Mouse (Mus musculus) spleen, embryonic (tissue): ENCODE measurements around the gene Vmn2r93.

Experiments used
- CTCF ChIA-PET: fragments of 350-600 bp; sonication (Branson Sonifier 250); formaldehyde crosslinking; loops from one replicate; lab custom pipeline; 2022; lab: Charles Lee

The Vmn2r93 gene

DNA sequence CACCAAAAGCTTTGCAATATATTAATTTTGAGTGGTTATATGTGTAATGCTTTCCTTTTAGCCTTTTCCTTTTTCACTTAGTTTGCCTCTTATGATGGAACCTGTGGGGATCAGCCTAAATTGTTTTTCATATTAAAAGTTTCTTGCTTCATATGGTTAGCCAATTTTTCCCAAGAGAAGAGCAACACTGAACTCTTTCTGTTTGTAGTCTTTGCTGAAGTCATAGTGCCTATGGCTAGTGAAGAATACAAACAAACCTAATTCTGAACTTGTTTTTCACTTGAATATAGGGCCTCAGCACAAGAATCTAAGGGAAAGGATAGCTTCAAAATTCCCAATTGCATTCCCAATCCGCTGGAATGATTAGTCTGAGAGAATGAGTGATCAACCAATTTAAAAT, at the start of gene Vmn2r93:
Gene Vmn2r93, plus strand, starts transcription at position 301 of the 400 bp plus-strand sequence.
- CTCF ChIA-PET: no interaction called here

DNA sequence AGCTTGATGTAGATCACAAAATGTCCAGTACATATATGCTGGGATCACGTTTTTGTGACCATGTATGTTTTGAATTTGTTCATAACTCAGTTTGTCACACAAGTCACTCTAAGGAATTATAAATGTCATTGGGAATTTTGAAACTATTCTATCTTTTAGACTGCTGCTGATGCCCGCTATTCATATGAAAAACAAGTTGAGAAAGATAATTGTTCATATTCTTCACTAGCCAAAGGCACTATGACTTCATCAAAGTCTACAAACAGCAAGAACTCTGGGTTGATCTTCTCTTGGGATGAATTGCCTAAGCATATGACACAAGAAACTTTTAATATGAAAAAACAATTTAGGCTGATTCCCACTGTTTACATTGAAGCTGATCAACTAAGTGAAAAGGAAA, 20.2 kb upstream of the Vmn2r93 start, which contains the start of gene Vmn2r94:
Gene Vmn2r94, minus strand, starts transcription at position 101 of the 400 bp plus-strand sequence.
- CTCF ChIA-PET: no interaction called here

DNA sequence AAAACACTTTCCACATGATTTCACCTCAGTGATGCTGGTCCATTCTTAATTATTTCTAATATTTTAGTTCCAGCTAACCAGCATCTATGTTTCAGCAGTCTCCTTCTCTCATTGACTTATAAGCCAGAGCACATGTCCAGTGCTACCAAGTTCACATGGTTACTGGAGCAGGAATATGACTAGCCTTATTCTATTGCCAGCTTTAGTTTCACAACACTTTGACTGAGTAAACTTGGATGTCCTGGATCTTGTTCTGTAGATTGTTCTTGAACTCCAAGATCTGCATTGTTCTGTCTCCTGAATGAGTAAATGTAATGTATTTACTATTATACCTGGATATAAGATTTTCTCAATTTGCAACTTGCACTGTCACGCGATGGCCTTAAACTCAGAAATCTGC, 25.1 kb downstream of the Vmn2r93 start:
- CTCF ChIA-PET: no interaction called here

DNA sequence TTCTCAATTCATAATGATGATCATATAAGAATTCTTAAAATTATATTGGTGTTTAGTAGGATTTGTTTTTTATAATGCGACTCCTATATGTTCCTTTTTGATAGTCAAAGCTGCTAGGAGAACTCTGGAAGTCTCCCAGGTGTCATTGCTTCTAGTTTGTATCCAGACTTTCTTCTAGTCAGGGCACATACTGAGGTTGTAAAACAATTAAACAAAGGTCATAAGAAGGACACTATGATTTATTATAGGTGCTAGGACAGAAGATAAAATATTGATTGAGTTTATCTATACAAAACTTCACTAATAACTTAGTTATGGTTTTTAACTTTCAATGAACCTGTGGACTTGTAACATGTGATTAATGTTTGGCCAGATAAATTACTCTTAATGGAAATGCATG, 62.1 kb downstream of the Vmn2r93 start:
- CTCF ChIA-PET: no interaction called here

DNA sequence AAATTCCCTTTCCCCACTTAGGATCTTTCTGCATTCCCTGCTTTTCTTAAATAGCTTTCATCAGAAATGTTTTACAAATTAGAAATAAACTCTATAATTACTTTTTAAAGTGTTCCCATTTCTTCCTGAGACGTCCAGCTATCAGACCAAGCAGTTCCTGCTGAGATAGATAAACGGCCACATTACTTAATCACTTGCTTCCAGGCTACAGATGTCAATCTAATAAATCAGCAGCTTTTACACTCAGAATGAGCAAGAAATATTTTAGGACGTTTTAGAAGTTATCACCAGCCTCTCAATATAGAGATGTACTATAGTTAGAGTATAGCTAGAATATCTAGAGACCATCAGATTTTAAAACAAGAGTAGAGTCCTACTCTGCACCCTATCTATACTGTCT, 62.7 kb downstream of the Vmn2r93 start:
- CTCF ChIA-PET: no interaction called here
